Mouse (Mus musculus) heart, postnatal 36 days (tissue): Measurements from ENCODE around the gene Gstp2. TPM values are rescaled to one million over a fixed set of nuclear protein-coding genes. Genes with fewer than 3 reads are reported as not detected.

Source experiments
- DNase-seq, 2 experiments: peaks; one replicate each; pipeline ENCODE4 v3.0.0; 2021 to 2022
- intact Hi-C: fragments of 180-260 bp; cut with DNase I; formaldehyde crosslinking; loops from one replicate; pipeline ENCODE4 v1.15.1; 2025
- total RNA-seq, 2 experiments: library from RNA; stranded (reverse); gene quantifications; 2 replicates each; pipeline ENCODE4 v1.2.3; 2021

The Gstp2 gene
- total RNA-seq = 100 to 1,000 TPM; 120 to 124 TPM

DNA sequence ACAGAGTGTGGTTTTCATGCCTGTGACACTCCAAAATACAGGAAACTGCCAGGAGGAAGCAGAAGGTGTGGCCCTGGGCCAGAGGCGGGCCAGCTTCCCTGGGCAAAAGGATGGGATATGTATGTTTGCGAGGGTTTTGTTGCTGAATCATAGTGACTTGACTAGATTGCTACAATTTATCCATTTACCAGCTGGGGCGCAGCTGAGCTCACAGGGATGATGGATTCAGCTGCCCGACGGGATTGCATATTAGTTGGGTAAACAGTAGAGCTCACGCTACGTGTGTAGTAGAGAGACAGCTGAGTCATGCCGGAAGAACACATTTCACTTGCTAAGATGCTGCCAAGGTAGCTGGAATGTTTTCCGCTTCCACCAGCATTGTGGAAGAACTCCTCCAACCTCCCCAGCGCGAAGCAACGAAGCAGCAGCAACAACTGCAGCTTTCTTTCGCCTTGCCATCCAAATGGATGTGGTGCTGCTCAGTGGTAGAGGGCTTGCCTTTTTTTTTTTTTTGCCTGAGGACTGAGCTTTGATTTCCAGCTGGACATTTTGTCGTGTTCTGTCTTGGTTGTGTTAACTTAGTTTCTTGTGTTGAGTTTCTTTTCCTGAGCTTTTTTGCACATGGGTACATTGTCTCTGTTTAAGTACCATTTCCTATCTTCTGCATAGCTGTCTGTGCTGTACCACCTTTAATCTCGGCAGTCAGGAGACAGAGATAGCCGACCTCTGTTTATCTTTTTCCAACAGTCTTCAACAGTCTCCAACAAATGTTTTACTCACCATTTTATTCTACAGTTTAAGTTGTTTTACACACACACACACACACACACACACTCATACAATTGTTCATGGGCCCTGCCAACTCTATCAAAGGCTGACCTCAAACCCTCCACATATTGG, at the start of gene Gstp2:
Gstp2 (minus strand) TSS at position 58 of the 900 bp plus-strand sequence.
- peak; percentile 74 to 79 for DNase-seq
- intact Hi-C loops = no loop called here

GRCm38 (mm10) chr19:4094774-4095303, 49.0 kb upstream of the Gstp2 start:
- intact Hi-C loops = no loop called here
- DNase-seq = no peak

DNA sequence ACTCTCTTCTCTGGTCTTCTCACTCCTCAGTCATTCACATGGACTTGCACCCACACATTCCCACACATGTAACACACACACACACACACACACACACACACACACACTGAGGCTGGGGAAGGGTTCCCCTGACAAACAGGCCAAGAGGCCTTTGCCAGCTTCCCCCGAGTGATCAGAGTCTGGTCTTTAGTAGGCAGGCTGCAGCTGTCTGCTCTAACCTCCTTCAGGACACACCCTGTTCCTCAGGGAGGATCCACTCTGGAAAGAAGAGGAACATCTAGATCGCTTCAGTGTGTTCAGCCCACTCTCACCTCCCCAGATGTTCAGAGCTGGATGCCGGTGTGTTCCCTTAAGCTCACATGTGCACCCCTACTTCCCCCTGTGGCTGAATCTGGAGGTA, 48.5 kb upstream of the Gstp2 start:
- intact Hi-C loops = no loop called here
- DNase-seq = no peak

- intact Hi-C loops = no loop called here
Measured at GRCm38 (mm10) chr19:4093772-4094171, 47.9 kb upstream of the Gstp2 start.

DNA sequence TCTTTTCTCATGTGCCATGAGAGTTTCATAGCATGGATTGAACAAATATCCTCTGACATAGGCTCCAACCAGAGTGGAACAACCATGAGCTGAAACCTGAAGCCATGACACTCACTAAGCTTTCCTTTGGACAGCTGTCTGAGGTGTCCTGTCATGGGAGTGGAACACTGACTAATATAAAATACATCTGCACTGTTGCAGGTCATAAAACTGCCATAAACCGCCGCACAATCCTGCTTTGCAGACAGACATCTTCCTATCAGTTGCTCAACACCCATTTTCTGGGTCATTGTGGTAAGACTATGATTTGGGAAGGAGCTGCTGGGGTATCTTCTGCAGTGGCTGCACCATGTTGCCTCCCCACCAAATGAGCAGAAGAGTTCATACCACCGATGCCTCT, 46.9 kb upstream of the Gstp2 start:
- intact Hi-C loops = no loop called here
- DNase-seq = no peak

More at GRCm38 (mm10) chr19:4093772-4094171, 47.9 kb upstream of the Gstp2 start:
- no peak for DNase-seq

GRCm38 (mm10) chr19:4091383-4091782, 45.6 kb upstream of the Gstp2 start:
- no peak for DNase-seq
- intact Hi-C loops = no loop called here

DNA sequence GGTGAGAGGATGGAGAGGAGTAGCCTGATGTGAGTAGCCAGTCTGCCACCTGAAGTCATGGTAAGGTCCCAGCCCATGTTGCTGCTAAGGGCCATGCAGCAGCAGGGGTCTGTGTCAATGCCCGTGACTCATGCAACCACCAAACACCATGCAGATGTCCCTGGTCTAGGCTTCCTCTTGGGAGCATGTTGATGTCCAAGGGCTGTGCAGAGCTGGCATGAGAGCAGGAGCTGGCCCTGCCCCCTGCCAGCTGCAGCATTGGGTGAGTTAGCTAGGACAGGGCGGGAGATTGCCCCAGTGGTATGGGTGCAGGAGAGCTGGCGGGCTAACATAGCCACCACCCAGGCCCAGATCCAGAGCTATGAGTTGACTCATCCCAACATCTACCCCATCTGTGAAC, 44.6 kb upstream of the Gstp2 start:
- no peak for DNase-seq
- intact Hi-C loops = no loop called here

- DNase-seq = no peak
- intact Hi-C loops = no loop called here
Measured at GRCm38 (mm10) chr19:4089128-4089527, 43.3 kb upstream of the Gstp2 start.

- intact Hi-C loops = no loop called here
- DNase-seq = no peak
Measured at GRCm38 (mm10) chr19:4088146-4088545, 42.3 kb upstream of the Gstp2 start.

DNA sequence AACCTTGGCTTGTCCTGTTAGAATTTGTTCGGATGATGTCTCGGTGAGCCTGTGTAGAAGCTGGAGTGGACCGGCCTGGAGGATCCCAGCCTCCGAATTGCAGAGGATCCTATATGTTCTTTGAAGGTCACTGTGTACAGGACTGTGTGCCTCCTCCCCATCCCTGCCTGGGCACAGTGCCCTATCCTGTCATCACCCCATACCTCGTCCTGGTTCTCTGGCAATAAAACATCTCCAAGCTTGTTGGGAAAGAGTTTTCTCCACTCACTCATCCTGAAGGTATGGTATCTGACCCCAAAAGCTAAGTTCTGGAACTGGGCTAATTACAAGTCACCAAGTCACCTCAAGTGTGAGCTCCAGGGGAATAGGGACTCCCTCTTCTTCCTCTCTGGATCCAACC, 41.3 kb upstream of the Gstp2 start:
- no peak for DNase-seq
- intact Hi-C loops = no loop called here

- DNase-seq = no peak
- intact Hi-C loops = no loop called here
Measured at GRCm38 (mm10) chr19:4086156-4086555, 40.3 kb upstream of the Gstp2 start.

DNA sequence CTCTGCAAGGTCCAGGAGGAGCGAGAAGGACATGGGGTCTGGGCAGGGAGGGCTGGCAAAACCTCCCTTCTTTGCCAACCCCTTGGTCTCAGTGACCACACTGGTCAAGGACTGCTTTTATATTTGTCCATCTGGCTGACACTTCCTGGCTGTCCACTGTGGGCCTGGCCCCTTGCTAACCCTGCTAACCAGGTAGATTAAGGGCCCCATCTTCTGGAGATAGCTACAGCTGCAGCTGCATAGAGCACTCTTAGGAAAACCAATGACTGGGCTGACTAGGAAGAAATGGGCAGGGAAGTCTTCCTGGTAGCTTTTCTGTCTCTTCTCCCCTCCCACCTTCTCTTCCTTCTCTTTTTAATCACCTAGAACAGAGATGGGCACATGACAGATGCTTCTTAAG, 39.2 kb upstream of the Gstp2 start:
- DNase-seq = no peak
- intact Hi-C loops = no loop called here

GRCm38 (mm10) chr19:4083826-4084225, 38.0 kb upstream of the Gstp2 start:
- no peak for DNase-seq
- intact Hi-C loops = no loop called here

GRCm38 (mm10) chr19:4083316-4083715, 37.5 kb upstream of the Gstp2 start:
- intact Hi-C loops = no loop called here
- DNase-seq = no peak

DNA sequence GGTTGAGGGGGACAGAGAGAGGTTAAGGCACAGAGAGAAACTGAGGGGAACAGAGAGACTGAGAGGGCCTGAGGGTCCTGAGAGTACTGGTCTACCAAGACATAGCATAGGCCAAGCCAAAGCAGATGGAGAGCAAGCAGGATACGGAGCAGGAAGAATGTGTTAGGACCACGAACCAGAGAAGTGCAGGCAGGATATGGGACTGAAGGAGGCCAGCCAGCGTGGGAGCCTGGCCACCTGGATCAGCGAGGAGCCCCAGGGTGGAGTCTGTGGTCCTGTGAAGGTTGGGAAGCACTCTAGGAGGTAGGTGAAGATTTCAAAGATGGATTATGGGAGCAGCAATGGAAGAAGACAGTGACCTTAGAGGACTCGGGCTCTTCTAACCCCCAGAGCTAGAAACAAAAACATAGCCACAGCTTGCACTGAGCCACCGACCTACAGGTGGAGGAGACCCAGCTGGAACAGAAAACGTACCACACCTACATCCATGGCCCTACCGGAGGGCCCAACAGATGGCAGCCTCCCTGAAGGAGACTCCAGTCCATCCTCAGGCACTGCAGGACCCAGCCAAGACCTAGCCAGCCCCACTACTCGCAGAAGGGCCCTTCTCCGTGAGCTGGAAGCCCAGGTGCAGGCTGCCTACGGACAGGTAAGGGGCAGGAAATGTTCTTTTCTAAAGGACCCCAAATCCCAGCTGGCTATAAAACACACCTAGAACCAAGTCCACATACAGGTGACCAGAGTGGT, 36.6 kb upstream of the Gstp2 start:
- intact Hi-C loops = no loop called here

GRCm38 (mm10) chr19:4081394-4081793, 35.6 kb upstream of the Gstp2 start, which contains the start of gene Cabp2:
Gene Cabp2 (plus strand): TSS chr19:4081578.
- intact Hi-C loops = no loop called here

More for the DNA sequence above, 36.6 kb upstream of the Gstp2 start:
- no peak for DNase-seq

DNA sequence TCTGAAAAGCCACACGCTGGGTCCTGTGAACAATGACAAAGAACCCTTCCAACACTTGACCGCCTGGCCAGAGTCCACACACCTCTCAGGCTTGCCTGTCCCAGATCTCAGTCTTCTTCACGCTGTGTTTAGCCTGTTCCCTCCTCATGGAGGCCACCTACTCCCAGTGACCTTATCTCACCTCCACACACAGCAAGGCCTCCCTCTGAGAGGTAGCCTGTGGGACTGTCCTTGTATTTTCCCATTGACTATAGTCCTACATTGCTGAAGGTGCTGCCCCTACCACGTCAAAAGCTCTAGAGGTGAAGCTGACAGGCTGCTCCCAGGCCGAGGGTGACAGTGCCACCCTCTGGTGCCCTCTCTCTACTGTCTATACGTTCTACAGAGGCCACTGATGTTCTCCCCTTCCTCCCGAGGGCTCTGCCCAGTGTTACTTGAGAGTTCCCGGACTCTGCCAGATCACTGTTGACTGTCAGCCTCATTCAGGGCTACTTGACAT, 34.7 kb upstream of the Gstp2 start:
- no peak for DNase-seq
- intact Hi-C loops = no loop called here

More at GRCm38 (mm10) chr19:4081394-4081793, 35.6 kb upstream of the Gstp2 start, which contains the start of gene Cabp2:
- DNase-seq = no peak

DNA sequence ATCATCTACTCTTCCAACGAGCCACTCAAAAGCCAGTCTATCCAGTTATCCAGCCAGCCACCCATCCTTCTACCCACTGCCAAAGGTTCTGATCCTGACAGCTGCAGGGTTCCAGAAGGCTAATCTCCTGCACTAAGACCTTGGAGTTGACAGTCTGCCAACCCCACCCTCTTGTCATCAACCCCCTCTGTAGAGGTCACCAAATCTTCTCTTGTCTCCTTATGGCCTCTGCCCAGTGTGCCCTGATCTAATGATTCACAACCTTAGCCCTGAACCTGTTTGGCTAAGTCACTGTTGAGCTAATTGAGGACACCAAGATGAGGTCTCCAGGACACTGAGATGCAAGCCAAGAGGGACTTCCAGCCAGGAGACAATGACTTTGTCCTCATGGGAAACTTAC, 33.8 kb upstream of the Gstp2 start:
- intact Hi-C loops = no loop called here
- DNase-seq = no peak

- intact Hi-C loops = no loop called here
Measured at GRCm38 (mm10) chr19:4075531-4075930, 29.7 kb upstream of the Gstp2 start.

GRCm38 (mm10) chr19:4072706-4073424, 27.0 kb upstream of the Gstp2 start:
- intact Hi-C loops = no loop called here

More at GRCm38 (mm10) chr19:4075531-4075930, 29.7 kb upstream of the Gstp2 start:
- DNase-seq = no peak

More at GRCm38 (mm10) chr19:4072706-4073424, 27.0 kb upstream of the Gstp2 start:
- DNase-seq = no peak
